Mouse (Mus musculus): ENCODE data around the gene Ovol1.

The Ovol1 gene

DNA sequence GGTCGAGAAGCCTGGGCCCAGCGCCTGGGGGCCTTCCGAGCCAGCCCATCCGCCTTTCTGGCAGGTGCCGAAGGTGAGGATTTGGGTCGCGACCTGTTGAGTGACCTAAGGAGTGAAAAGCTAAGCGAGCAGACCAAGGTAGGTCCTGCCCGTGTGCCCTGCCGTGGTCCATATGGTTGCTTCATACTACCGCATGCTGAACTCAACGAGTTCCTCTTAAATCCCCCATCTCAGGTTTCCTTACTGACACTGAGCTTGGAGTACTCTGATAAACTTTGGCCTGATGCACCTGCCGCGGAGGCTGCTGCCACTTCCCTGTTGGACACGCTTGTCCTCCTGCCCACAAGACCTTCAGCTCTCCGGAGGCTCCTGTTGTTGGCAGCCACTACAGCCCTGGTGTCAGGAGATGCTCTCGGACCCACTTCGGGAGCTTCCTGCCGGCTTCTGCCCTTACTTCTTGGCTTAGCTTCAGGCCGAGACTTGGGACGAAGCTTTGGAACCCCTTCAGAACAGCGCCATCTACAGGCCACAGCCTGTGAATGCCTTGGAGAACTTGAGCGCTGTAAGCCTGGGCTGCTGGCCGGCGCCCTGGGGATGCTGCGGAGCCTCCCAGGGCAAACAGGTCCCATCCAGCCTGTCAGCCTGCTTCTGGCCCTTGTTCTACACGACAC lies 8.2 kb upstream of the Ovol1 start:
- peak; percentile 90 to 91 for DNase-seq (ENCODE audit: low spot score in 2 of 2)

GRCm38 (mm10) chr19:5567534-5568469 lies 7.4 kb upstream of the Ovol1 start, which contains the start of gene Ap5b1:
Ap5b1 (plus strand) TSS chr19:5568025.
- peak; percentile 92 to 96 for DNase-seq (ENCODE audit: low spot score in 2 of 2)

DNA sequence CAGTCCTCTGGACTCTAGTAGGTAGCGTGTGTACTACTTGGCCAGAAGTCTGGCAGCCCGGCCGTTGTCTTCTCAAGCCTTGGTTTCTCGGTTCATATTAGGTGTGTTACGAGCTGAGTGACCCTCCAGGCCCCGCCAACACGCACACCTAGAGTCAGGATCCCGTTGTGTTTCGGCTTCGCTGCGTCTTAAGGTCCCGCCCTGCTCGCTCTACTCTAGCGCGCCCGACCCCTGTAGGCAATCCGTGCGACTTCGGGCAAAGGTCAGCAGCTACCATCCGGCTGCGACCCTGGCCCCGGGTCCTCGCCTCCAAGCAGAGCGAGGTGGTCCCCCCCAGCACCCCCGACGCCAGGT lies 6.7 kb upstream of the Ovol1 start:
- no peak for DNase-seq (ENCODE audit: low spot score in 2 of 2)

GRCm38 (mm10) chr19:5566316-5566715 lies 5.9 kb upstream of the Ovol1 start:
- peak in 1 of 2 experiments; percentile 29 for DNase-seq (ENCODE audit: low spot score in 2 of 2)

GRCm38 (mm10) chr19:5562776-5563175 lies 2.3 kb upstream of the Ovol1 start:
- no peak for DNase-seq (ENCODE audit: low spot score in 2 of 2)

DNA sequence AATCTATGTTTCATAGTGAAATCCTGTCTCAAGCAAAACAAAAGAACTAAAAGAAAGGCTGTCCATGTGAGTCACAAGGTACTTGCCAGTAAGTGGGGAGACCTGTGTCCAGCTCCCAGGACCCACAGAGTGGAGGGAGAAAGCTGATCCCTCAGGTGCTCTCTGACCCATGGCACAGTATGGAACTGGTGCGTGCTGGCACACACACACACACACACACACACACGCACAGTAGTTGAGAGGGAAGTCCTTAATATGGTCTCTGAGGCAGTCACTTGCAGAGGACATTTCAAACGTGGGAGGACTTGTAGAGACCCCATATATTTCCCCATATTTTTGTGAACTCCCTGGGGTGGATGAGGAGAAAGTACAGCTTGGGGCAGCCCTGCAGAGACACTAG lies 1.4 kb upstream of the Ovol1 start:
- DNase-seq (ENCODE audit: low spot score in 2 of 2), result no peak

- DNase-seq (ENCODE audit: low spot score in 2 of 2), result no peak
Observed at GRCm38 (mm10) chr19:5561252-5561790, 875 bp upstream of the Ovol1 start.

GRCm38 (mm10) chr19:5559631-5560456 lies 602 bp downstream of the Ovol1 start:
- no peak for DNase-seq (ENCODE audit: low spot score in 2 of 2)

GRCm38 (mm10) chr19:5559229-5559628 lies 1.2 kb downstream of the Ovol1 start:
- DNase-seq (ENCODE audit: low spot score in 2 of 2), result no peak

DNA sequence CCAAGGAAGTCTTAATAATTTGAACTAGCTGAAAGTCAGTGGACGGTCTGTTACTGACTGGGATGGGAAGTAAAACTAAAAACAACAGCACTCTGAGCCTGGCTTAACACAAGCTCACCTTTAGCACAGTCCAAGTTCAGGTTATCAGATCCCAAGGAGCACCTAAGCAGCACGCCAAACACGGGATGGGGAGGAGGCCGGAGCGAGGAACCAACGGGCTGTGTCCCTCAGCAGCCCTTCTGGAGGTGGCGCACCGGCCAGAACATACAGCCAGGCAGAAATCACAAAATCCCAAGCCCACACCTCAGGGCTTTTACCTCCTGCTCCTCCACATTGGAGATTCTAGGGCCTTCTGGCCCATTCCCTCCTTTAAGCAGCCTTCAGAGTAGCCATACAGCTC lies 1.7 kb downstream of the Ovol1 start:
- no peak for DNase-seq (ENCODE audit: low spot score in 2 of 2)

- no peak for DNase-seq (ENCODE audit: low spot score in 2 of 2)
Observed at GRCm38 (mm10) chr19:5558169-5558568, 2.3 kb downstream of the Ovol1 start.

- no peak for DNase-seq (ENCODE audit: low spot score in 2 of 2)
Observed at GRCm38 (mm10) chr19:5554212-5554611, 6.2 kb downstream of the Ovol1 start.

GRCm38 (mm10) chr19:5553802-5554201 lies 6.6 kb downstream of the Ovol1 start:
- no peak for DNase-seq (ENCODE audit: low spot score in 2 of 2)

DNA sequence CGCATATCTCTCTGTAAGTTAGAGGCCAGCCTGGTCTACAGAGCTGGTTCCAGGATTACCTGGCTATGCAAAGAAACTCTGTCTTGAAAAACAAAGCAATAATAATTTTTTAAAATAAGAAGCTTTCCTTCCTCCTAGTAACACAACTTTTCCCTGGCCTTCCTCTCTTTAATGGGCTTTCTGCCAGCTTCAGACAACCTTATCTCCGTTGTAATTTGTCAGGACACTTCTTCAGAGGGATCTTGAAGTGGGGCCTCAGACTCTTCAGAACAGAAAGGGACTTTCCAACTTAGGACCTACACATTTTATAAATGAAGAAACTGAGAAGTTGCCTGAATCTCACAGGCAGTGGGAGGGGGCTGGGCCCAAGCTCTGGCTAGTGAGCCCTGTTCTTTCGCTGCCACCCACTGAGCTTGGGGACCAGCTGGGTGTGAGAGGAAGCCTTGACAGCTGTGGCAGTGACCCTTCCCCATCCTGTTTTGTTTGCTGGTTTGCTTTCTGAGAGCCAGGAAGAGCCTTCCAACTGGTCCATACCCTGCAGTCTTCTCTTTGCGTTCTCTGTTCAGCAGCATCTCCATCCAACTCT lies 12.9 kb downstream of the Ovol1 start:
- DNase-seq (ENCODE audit: low spot score in 2 of 2), result no peak

DNA sequence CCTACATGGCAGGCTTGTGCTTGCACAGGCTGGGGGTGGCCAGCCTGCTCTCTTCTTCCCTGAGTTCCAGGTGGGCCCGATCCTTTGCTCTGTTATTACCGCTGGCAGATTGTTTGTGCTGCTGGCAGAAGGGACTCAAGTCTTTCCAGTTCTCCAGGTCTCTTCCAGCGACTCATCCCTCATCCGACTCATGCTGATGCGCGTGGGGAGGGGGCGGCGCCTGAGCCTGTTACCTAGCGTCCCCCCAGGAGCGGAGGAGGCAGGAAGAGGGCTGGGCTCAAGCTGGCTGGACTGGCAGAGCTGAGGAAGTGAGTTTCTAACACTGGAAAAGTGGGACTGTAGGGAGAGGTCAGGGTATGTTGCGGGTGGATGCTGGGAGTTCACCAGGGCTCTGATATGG lies 16.4 kb downstream of the Ovol1 start:
- no peak for DNase-seq (ENCODE audit: low spot score in 2 of 2)

DNA sequence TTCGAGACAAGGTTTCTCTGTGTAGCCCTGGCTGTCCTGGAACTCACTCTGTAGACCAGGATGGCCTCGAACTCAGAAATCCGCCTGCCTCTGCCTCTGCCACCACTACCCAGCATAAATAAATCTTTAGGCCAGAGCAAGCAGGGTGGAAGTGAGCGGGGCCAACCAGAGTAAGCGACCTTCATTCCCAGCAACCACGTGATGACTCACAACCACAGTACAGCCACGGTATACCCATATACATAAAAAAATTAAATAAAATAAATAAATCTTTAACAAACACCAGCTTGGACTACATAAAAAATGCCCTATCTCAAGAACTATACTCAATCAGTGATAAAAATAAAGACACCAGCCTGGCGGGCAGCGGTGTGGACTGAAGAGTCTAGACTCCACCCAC lies 17.1 kb downstream of the Ovol1 start:
- DNase-seq (ENCODE audit: low spot score in 2 of 2), result no peak

GRCm38 (mm10) chr19:5538786-5539185 lies 21.7 kb downstream of the Ovol1 start:
- DNase-seq (ENCODE audit: low spot score in 2 of 2), result no peak

- no peak for DNase-seq (ENCODE audit: low spot score in 2 of 2)
Observed at GRCm38 (mm10) chr19:5532520-5532919, 27.9 kb downstream of the Ovol1 start.

- DNase-seq (ENCODE audit: low spot score in 2 of 2), result no peak
Observed at GRCm38 (mm10) chr19:5530138-5530524, 30.3 kb downstream of the Ovol1 start.

DNA sequence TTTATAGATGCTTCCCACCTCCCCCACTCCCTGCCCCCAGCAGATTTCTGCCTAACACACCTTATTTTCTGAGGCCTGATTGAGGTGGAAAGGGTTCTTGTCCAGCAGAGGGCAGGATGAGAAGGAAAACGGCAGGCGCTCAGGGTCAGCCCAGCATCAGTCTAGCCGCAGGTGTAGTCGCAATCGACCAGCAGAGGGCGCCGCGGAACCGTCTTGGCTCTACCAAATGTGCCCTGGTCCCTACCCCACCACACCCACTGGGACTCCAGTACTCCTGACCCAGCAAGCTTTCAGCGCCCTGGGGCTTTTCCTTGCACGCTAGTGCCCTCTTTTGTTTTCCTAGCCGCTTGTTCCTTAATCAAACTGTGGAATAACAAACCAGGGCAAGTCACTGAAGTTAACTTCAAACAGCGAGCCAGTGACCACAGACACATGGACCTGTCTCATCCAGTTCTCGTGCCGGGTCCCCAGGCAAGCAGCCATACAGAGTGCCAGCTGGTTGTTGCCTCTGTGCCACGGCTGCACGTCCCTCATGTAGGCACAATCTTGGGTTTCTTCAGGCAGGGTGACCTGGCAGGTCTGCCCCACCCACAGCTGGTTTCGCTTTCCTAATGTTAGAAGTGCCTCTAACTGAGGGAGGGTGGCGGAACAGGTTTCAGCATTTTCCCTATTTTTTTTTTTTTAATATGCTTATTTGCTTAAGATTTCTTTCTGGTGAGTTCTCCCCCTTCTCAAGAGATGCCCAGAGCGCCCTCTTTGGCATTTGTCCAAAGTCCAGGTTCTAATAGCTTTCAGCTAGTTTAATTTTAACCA lies 30.9 kb downstream of the Ovol1 start:
- peak; percentile 95 to 97 for DNase-seq (ENCODE audit: low spot score in 2 of 2)

DNA sequence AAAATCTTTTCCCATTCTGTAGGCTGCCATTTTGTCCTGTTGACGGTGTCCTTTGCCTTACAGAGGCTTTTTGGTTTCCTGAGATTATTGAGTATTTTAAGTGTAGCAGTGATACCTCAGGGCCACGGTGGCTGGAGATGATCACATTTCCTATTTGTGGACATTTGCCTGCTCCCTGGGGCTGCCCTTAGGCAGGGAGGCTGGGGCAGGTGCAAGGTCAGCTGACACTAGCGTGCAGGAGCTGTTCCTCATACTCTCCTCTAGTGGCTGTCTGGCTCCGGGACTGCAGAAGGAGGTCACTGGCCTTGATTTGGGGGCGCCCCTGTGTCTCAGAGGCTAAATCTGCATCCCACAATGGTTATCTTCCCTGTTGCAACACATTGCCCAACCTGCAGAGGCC lies 35.2 kb downstream of the Ovol1 start:
- no peak for DNase-seq (ENCODE audit: low spot score in 2 of 2)
